Mouse (Mus musculus) kidney, adult 2 months (tissue): Measurements from ENCODE around the gene Extl1. TPM values are rescaled to one million over a fixed set of nuclear protein-coding genes. Genes with fewer than 3 reads are reported as not detected.

Experiments used
- DNase-seq: peaks from one replicate; pipeline ENCODE4 v3.0.0; 2021
- H3K27ac ChIP-seq: fragments of 200-500 bp; 2 replicates; pipeline ENCODE4 v1.5.1; 2012; ENCODE audit warnings: low read depth, low read length, control low read depth, inconsistent platforms; ENCODE audit not compliant: insufficient read depth
- H3K27me3 ChIP-seq: fragments of 200-500 bp; replicated peaks from 2 replicates; pipeline ENCODE4 v1.6.1; 2012; ENCODE audit warnings: mild to moderate bottlenecking, moderate library complexity, low read length, inconsistent platforms; ENCODE audit not compliant: control insufficient read depth, insufficient read depth
- H3K36me3 ChIP-seq: fragments of 200-500 bp; 2 replicates; pipeline ENCODE4 v1.6.1; 2012; ENCODE audit warnings: mild to moderate bottlenecking, moderate library complexity, low read length, inconsistent platforms; ENCODE audit not compliant: control insufficient read depth, insufficient read depth
- H3K4me1 ChIP-seq: fragments of 200-500 bp; 2 replicates; pipeline ENCODE4 v1.6.1; 2011; ENCODE audit warnings: low read length; ENCODE audit not compliant: control insufficient read depth, insufficient read depth
- H3K4me3 ChIP-seq: fragments of 200-500 bp; 2 replicates; pipeline ENCODE4 v1.5.1; 2011; ENCODE audit warnings: mild to moderate bottlenecking, low read depth, low read length, control low read depth; ENCODE audit not compliant: insufficient read depth
- CTCF ChIP-seq: fragments of 200-500 bp; conservative IDR thresholded peaks from 2 replicates; pipeline ENCODE4 v1.5.1; 2011; ENCODE audit warnings: low read depth, mild to moderate bottlenecking, control low read depth, low read length, moderate library complexity, mixed read lengths; ENCODE audit not compliant: insufficient read depth, insufficient read length
- POLR2A ChIP-seq: fragments of 200-500 bp; IDR thresholded peaks from one replicate; pipeline ENCODE4 v1.6.1; 2011; ENCODE audit warnings: low read depth, low read length, control low read depth
- WGBS: fragments of 180-500 bp; shearing (Covaris S2); methylation state at CpG from one replicate; pipeline ENCODE4 v1.1.7; 2018; 5-methylcytosine and 5-hydroxymethylcytosine counted together
- polyA plus RNA-seq: library from polyadenylated mRNA; depleted of rRNA; stranded (reverse); fragments of >200 nt; gene quantifications from 2 replicates; pipeline ENCODE4 v1.2.3, GENCODE M21; 2012

The Extl1 gene
- polyA plus RNA-seq, 1 experiment = 1.3 TPM

- Histone ChIP-seq H3K4me1 (peaks cover 13% of the 10 kb centered on the region; the same call in 1 of the 2 replicates), H3K27me3 (no peaks in the 10 kb centered on the region), H3K4me3 (peak overlapping the region; percentile 23), H3K36me3 (no peaks in the 10 kb centered on the region), H3K27ac (peak overlapping the region; percentile 80)
- WGBS = 45% methylated on average over 5 of the region's 5 CpGs
- TF ChIP-seq CTCF (no peak), POLR2A (no peak)
- DNase-seq = peak; percentile 95
These were observed 56.7 kb downstream of the Extl1 start for GRCm38 (mm10) chr4:134326859-134327530.

DNA sequence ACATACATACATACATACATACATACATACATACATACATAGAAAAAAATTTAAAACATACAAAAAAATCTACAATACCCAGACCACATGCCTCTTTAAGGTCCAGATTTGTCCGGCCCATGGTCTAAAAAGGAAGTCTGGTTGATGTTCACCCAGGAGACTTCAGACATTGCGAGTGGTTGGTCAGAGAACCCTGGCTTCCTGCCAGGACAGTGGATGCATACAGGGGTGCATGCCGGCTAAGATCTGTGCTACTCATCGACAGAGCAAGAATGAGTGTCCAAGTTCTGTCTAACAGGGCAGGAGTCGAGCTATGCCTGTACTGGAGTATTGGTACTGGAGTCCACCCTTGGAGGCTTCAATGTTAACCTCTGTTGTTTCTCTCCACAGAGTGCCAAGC is 59.0 kb downstream of the Extl1 start:
- DNase-seq = peak; percentile 93
- Histone ChIP-seq H3K4me3 (peak overlapping the region; percentile 58), H3K36me3 (no peaks in the 10 kb centered on the region), H3K27me3 (no peaks in the 10 kb centered on the region), H3K27ac (peak overlapping the region; percentile 80), H3K4me1 (peaks cover 5% of the 10 kb centered on the region; the same call in 1 of the 2 replicates)
- 24% methylated on average over 5 of the region's 5 CpGs for WGBS
- TF ChIP-seq POLR2A (peak; percentile 29), CTCF (no peak)

- Histone ChIP-seq H3K36me3 (no peaks in the 10 kb centered on the region), H3K4me3 (no peak overlapping the region), H3K4me1 (peaks cover 5% of the 10 kb centered on the region; the same call in 1 of the 2 replicates), H3K27ac (no peak overlapping the region), H3K27me3 (no peaks in the 10 kb centered on the region)
- TF ChIP-seq POLR2A (no peak), CTCF (peak; percentile 39; the same call in 1 of the 2 replicates)
- DNase-seq = no peak
- WGBS = 66% methylated on average over 3 of the region's 3 CpGs
These were observed 62.1 kb downstream of the Extl1 start for GRCm38 (mm10) chr4:134321524-134321923.

DNA sequence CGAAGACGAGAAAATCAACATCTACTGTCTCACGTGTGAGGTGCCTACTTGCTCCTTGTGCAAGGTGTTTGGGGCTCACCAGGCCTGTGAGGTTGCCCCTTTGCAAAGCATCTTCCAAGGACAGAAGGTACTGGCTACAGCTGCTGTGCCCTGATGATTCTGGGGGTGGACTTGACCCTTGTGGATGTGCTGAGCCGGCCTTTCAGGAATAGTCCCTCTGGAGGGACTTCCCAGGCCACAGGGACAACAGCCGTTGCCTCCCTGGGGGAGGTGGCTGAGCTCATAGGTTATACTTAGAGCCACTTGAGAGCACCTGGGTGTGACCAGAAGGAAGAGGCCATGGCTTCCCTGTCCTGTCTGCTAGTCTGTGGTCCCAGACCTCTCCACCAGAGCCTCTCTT is 64.0 kb downstream of the Extl1 start:
- TF ChIP-seq POLR2A (no peak), CTCF (no peak)
- DNase-seq = no peak
- H3K4me1 ChIP-seq = no peaks in the 10 kb centered on the region; the same call in 1 of the 2 replicates
- WGBS = 67% methylated on average over 5 of the region's 5 CpGs
- H3K36me3 ChIP-seq = no peaks in the 10 kb centered on the region
- H3K27ac ChIP-seq = no peak overlapping the region
- no peak overlapping the region for H3K4me3 ChIP-seq
- H3K27me3 ChIP-seq = no peaks in the 10 kb centered on the region

- H3K4me1 ChIP-seq = no peaks in the 10 kb centered on the region
- 91% methylated on average over 5 of the region's 5 CpGs for WGBS
- H3K36me3 ChIP-seq = no peaks in the 10 kb centered on the region
- no peak for DNase-seq
- no peak for TF ChIP-seq POLR2A
- no peak for TF ChIP-seq CTCF
- H3K27ac ChIP-seq = no peak overlapping the region
- no peaks in the 10 kb centered on the region for H3K27me3 ChIP-seq
- H3K4me3 ChIP-seq = no peak overlapping the region
These were observed 64.6 kb downstream of the Extl1 start for GRCm38 (mm10) chr4:134319074-134319473.

DNA sequence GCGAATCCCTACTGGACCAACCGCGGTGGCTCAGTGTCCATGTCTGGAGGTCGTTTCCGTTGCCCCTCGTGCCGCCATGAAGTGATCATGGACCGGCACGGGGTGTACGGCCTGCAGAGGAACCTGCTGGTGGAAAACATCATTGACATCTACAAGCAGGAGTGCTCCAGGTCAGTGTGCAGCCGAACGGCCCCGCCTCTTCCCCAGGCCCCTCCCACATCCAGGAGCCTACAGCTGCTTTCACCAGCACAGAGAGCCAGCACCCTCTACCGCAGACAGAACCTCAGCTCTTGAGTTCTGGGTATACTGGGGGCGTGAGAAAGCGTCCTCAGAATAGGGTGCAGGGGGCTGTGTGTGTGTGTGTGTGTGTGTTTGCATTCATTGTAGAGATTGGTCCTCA is 67.3 kb downstream of the Extl1 start:
- peak; percentile 46 for DNase-seq
- no peaks in the 10 kb centered on the region for H3K27me3 ChIP-seq
- no peak for TF ChIP-seq CTCF
- TF ChIP-seq POLR2A = no peak
- H3K36me3 ChIP-seq = no peaks in the 10 kb centered on the region
- 55% methylated on average over 16 of the region's 16 CpGs for WGBS
- H3K4me1 ChIP-seq = no peaks in the 10 kb centered on the region
- no peak overlapping the region for H3K4me3 ChIP-seq
- H3K27ac ChIP-seq = no peak overlapping the region

GRCm38 (mm10) chr4:134315470-134315869 is 68.2 kb downstream of the Extl1 start:
- no peak overlapping the region for H3K27ac ChIP-seq
- no peaks in the 10 kb centered on the region for H3K4me1 ChIP-seq
- no peak overlapping the region for H3K4me3 ChIP-seq
- TF ChIP-seq CTCF (no peak), POLR2A (no peak)
- 80% methylated on average over 9 of the region's 9 CpGs for WGBS
- no peak for DNase-seq
- H3K27me3 ChIP-seq = no peaks in the 10 kb centered on the region
- H3K36me3 ChIP-seq = no peaks in the 10 kb centered on the region
